Mouse (Mus musculus): ENCODE measurements around the gene Rad51b. TPM values are rescaled to one million over a fixed set of nuclear protein-coding genes. Genes with fewer than 3 reads are reported as not detected.
A peak's percentile ranks its signal among the peaks of the same experiment; 100 is the strongest.

Gene Rad51b
- polyA plus RNA-seq, 1 experiment from 2014 or later: 10.0 TPM

DNA sequence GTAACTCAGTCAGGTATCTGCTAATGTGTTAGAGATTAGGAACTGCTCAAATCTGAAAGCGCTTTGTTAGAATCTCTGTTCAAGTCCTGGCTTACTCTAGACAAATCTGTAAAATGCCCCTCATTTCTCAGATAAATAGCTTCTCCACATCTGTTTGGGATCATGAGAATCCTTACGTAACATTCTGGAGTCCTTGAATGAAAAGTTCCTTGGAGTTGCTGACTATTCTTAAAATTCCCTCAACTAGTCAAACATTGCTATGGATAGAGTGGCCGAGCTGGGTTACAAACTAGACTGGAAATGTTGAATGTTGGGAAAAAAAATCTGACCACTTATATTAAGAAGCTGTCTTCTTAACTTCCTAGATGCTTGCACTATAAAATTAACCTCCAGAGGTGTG lies 450.5 kb downstream of the Rad51b start:
- Histone ChIP-seq H3K4me3 (ENCODE audit: low read depth, low read length) (no peak overlapping the region), H3K36me3 (ENCODE audit: control insufficient read depth, insufficient read depth, low read length) (no peaks in the 10 kb centered on the region), H3K27ac (ENCODE audit: low read depth) (no peak overlapping the region), H3K27me3 (replicated peaks; ENCODE audit: control insufficient read depth, insufficient read depth, low read length) (no peaks in the 10 kb centered on the region), H3K4me2 (ENCODE audit: low read length) (no peak overlapping the region), H3K9me3 (ENCODE audit: control insufficient read depth, low read length) (no peaks in the 10 kb centered on the region), H3K9ac (ENCODE audit: low read length) (no peak overlapping the region), H3K4me1 (replicated peaks; ENCODE audit: control insufficient read depth, insufficient read depth, low read length) (peaks cover 62% of the 10 kb centered on the region)
- ATAC-seq (replicated peaks; ENCODE audit: low FRiP score, low TSS enrichment, low read depth) (no peak), DNase-seq (ENCODE audit: low spot score) (no peak)
- 76% methylated on average over 3 of the region's 3 CpGs for WGBS

DNA sequence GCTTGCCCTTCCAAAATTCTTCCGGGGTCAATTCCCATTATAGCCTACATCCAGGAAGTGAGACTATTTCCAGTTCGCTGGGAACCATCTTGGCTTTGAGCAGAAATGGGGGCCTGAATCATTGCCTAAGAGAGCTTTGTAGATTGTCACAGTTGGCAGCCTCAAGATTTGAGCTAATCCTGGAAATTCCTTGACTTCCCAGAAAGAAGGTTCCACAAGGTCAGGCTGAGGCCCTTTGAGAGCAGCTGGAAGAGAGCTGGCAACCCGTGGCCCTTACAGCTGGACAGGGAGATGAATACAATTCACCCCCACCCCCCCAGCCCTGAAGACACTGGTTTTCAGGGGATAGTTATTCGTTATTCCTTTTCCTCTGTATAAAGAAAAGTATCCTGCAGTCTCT lies 451.8 kb downstream of the Rad51b start:
- ATAC-seq (replicated peaks; ENCODE audit: low FRiP score, low TSS enrichment, low read depth) (no peak), DNase-seq (ENCODE audit: low spot score) (no peak)
- Histone ChIP-seq H3K27me3 (replicated peaks; ENCODE audit: control insufficient read depth, insufficient read depth, low read length) (no peaks in the 10 kb centered on the region), H3K9me3 (ENCODE audit: control insufficient read depth, low read length) (no peaks in the 10 kb centered on the region), H3K4me3 (ENCODE audit: low read depth, low read length) (no peak overlapping the region), H3K4me1 (replicated peaks; ENCODE audit: control insufficient read depth, insufficient read depth, low read length) (peaks cover 62% of the 10 kb centered on the region), H3K36me3 (ENCODE audit: control insufficient read depth, insufficient read depth, low read length) (no peaks in the 10 kb centered on the region), H3K9ac (ENCODE audit: low read length) (no peak overlapping the region), H3K4me2 (ENCODE audit: low read length) (no peak overlapping the region), H3K27ac (ENCODE audit: low read depth) (peak overlapping the region; percentile 78; the same call in 1 of the 2 replicates)
- 43% methylated on average over 4 of the region's 4 CpGs for WGBS

DNA sequence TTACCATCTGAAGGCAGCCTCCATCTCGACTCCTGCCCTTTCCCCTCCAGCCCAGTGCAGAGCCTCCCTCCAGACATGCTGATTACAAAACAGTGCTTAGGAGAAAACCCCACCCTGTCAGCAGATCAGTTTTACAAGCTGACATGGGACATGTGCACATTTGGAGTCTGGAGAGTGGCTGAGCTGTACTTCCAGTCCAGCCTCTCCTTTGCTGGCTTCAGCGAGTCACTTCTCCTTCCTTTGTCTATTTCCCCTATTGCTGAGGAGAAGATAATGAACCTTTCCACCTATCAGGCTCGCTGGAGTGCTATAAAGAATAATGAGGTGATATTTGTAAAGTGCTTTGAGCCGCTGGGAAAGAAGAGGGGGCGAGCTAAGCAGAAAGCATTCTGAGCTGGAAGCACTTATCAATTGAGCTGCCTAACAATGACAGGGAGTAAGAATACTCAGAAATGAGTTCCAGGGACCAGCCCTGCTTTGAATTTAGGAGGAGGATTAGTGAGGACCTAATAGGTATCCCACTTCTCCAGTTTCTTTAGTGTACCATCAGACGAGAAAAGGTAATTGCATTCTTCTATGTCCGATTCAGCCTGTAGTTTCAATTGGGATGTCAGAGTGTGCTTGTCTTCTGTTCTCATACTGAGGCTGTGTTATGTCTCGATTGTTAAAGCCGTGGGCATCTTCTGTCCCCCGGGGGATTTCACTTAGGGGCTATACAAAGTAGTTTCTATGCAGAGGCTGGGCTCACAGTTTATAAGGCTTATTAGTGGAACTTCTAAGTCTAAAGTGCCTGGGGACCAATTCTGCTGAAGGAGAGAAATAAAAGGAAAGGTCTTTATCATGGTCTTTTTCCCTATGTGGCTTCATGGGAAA lies 453.4 kb downstream of the Rad51b start:
- peaks cover 58% of the 10 kb centered on the region for H3K4me1 ChIP-seq (replicated peaks; ENCODE audit: control insufficient read depth, insufficient read depth, low read length)
- no peaks in the 10 kb centered on the region for H3K9me3 ChIP-seq (ENCODE audit: control insufficient read depth, low read length)
- no peaks in the 10 kb centered on the region for H3K36me3 ChIP-seq (ENCODE audit: control insufficient read depth, insufficient read depth, low read length)
- H3K4me2 ChIP-seq (ENCODE audit: low read length): peak overlapping the region; percentile 38
- ATAC-seq (replicated peaks; ENCODE audit: low FRiP score, low TSS enrichment, low read depth): peak; percentile 74
- no peaks in the 10 kb centered on the region for H3K27me3 ChIP-seq (replicated peaks; ENCODE audit: control insufficient read depth, insufficient read depth, low read length)
- peak overlapping the region; percentile 20; the same call in 1 of the 2 replicates for H3K4me3 ChIP-seq (ENCODE audit: low read depth, low read length)
- peak; percentile 64 for DNase-seq (ENCODE audit: low spot score)
- 30% methylated on average over 10 of the region's 10 CpGs for WGBS
- H3K27ac ChIP-seq (ENCODE audit: low read depth): peak overlapping the region; percentile 78
- H3K9ac ChIP-seq (ENCODE audit: low read length): peak overlapping the region; percentile 25

DNA sequence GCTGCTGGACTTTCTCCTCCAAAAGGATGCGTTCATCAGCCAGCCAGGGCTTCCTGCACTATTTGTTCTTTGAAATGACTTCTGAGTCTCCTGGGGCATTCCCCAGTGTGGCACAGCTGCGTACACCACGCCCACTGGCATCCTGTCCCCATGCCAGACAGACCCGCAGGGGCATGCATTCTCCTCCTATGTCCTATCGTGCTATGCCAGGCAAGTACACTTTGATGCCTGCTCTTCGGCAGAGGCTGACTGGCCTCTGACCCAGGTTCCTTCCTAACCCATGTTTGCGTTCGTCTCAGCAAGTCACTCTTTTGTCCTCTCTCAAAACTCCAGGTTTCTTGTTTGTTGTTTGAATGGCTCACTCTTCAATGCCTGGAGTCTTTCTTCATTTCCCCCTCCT lies 454.7 kb downstream of the Rad51b start:
- Histone ChIP-seq H3K36me3 (ENCODE audit: control insufficient read depth, insufficient read depth, low read length) (no peaks in the 10 kb centered on the region), H3K9ac (ENCODE audit: low read length) (no peak overlapping the region), H3K4me1 (replicated peaks; ENCODE audit: control insufficient read depth, insufficient read depth, low read length) (peaks cover 51% of the 10 kb centered on the region), H3K9me3 (ENCODE audit: control insufficient read depth, low read length) (no peaks in the 10 kb centered on the region), H3K4me2 (ENCODE audit: low read length) (no peak overlapping the region), H3K4me3 (ENCODE audit: low read depth, low read length) (no peak overlapping the region), H3K27ac (ENCODE audit: low read depth) (peak overlapping the region; percentile 78), H3K27me3 (replicated peaks; ENCODE audit: control insufficient read depth, insufficient read depth, low read length) (no peaks in the 10 kb centered on the region)
- 46% methylated on average over 8 of the region's 8 CpGs for WGBS
- no peak for ATAC-seq (replicated peaks; ENCODE audit: low FRiP score, low TSS enrichment, low read depth)
- no peak for DNase-seq (ENCODE audit: low spot score)

- no peak for ATAC-seq (replicated peaks; ENCODE audit: low FRiP score, low TSS enrichment, low read depth)
These were observed 455.1 kb downstream of the Rad51b start for GRCm38 (mm10) chr12:79752189-79752588.

DNA sequence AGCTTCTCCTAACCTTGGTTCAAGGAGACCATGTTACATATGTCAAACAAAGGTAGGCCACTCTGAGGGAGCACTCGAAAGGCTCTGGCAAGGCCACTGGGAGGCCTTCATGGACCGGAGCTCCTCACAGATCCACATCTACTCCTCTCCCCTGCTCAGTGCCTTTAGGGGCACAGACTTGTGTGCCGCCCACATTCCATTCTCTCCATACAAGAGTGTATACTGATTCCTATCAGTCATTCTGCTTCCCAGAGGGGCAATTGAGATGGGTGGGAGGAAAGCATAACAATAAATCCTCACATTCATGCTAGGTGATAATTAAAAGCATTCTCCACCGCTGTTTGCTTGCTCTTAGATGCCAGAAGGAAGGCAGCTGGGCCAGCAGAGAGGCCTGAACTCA lies 458.5 kb downstream of the Rad51b start:
- no peaks in the 10 kb centered on the region for H3K27me3 ChIP-seq (replicated peaks; ENCODE audit: control insufficient read depth, insufficient read depth, low read length)
- H3K4me1 ChIP-seq (replicated peaks; ENCODE audit: control insufficient read depth, insufficient read depth, low read length): peaks cover 55% of the 10 kb centered on the region
- peak overlapping the region; percentile 28; the same call in 1 of the 2 replicates for H3K27ac ChIP-seq (ENCODE audit: low read depth)
- WGBS: 41% methylated on average over 4 of the region's 4 CpGs
- no peak overlapping the region for H3K4me2 ChIP-seq (ENCODE audit: low read length)
- no peaks in the 10 kb centered on the region for H3K9me3 ChIP-seq (ENCODE audit: control insufficient read depth, low read length)
- DNase-seq (ENCODE audit: low spot score) (no peak), ATAC-seq (replicated peaks; ENCODE audit: low FRiP score, low TSS enrichment, low read depth) (no peak)
- no peak overlapping the region for H3K9ac ChIP-seq (ENCODE audit: low read length)
- no peaks in the 10 kb centered on the region for H3K36me3 ChIP-seq (ENCODE audit: control insufficient read depth, insufficient read depth, low read length)
- no peak overlapping the region for H3K4me3 ChIP-seq (ENCODE audit: low read depth, low read length)

More at GRCm38 (mm10) chr12:79752189-79752588, 455.1 kb downstream of the Rad51b start:
- no peak overlapping the region for H3K4me3 ChIP-seq (ENCODE audit: low read depth, low read length)
- H3K9ac ChIP-seq (ENCODE audit: low read length): no peak overlapping the region
- no peak overlapping the region for H3K4me2 ChIP-seq (ENCODE audit: low read length)
- H3K9me3 ChIP-seq (ENCODE audit: control insufficient read depth, low read length): no peaks in the 10 kb centered on the region
- peak overlapping the region; percentile 78 for H3K27ac ChIP-seq (ENCODE audit: low read depth)
- no peak for DNase-seq (ENCODE audit: low spot score)
- 46% methylated on average over 5 of the region's 5 CpGs for WGBS
- H3K4me1 ChIP-seq (replicated peaks; ENCODE audit: control insufficient read depth, insufficient read depth, low read length): peaks cover 50% of the 10 kb centered on the region
- H3K36me3 ChIP-seq (ENCODE audit: control insufficient read depth, insufficient read depth, low read length): no peaks in the 10 kb centered on the region
- H3K27me3 ChIP-seq (replicated peaks; ENCODE audit: control insufficient read depth, insufficient read depth, low read length): no peaks in the 10 kb centered on the region

- Histone ChIP-seq H3K4me3 (ENCODE audit: low read depth, low read length) (no peak overlapping the region), H3K9me3 (ENCODE audit: control insufficient read depth, low read length) (no peaks in the 10 kb centered on the region), H3K27ac (ENCODE audit: low read depth) (peak overlapping the region; percentile 52; the same call in 1 of the 2 replicates), H3K4me1 (replicated peaks; ENCODE audit: control insufficient read depth, insufficient read depth, low read length) (peaks cover 51% of the 10 kb centered on the region), H3K9ac (ENCODE audit: low read length) (no peak overlapping the region), H3K27me3 (replicated peaks; ENCODE audit: control insufficient read depth, insufficient read depth, low read length) (no peaks in the 10 kb centered on the region), H3K36me3 (ENCODE audit: control insufficient read depth, insufficient read depth, low read length) (no peaks in the 10 kb centered on the region), H3K4me2 (ENCODE audit: low read length) (no peak overlapping the region)
- DNase-seq (ENCODE audit: low spot score) (no peak), ATAC-seq (replicated peaks; ENCODE audit: low FRiP score, low TSS enrichment, low read depth) (no peak; the same call in 1 of the 2 replicates)
- 31% methylated on average over 5 of the region's 5 CpGs for WGBS
These were observed 459.3 kb downstream of the Rad51b start for GRCm38 (mm10) chr12:79756352-79756751.

- Histone ChIP-seq H3K36me3 (ENCODE audit: control insufficient read depth, insufficient read depth, low read length) (no peaks in the 10 kb centered on the region), H3K27me3 (replicated peaks; ENCODE audit: control insufficient read depth, insufficient read depth, low read length) (no peaks in the 10 kb centered on the region), H3K4me1 (replicated peaks; ENCODE audit: control insufficient read depth, insufficient read depth, low read length) (peaks cover 51% of the 10 kb centered on the region), H3K9ac (ENCODE audit: low read length) (no peak overlapping the region), H3K9me3 (ENCODE audit: control insufficient read depth, low read length) (no peaks in the 10 kb centered on the region), H3K4me3 (ENCODE audit: low read depth, low read length) (no peak overlapping the region), H3K4me2 (ENCODE audit: low read length) (no peak overlapping the region), H3K27ac (ENCODE audit: low read depth) (peak overlapping the region; percentile 52; the same call in 1 of the 2 replicates)
- WGBS: 29% methylated on average over 4 of the region's 4 CpGs
- no peak for DNase-seq (ENCODE audit: low spot score)
- no peak for ATAC-seq (replicated peaks; ENCODE audit: low FRiP score, low TSS enrichment, low read depth)
These were observed 460.7 kb downstream of the Rad51b start for GRCm38 (mm10) chr12:79757775-79758174.
